ENCODE assay signal across 8 mouse cellular contexts in the genomic region with DNA sequence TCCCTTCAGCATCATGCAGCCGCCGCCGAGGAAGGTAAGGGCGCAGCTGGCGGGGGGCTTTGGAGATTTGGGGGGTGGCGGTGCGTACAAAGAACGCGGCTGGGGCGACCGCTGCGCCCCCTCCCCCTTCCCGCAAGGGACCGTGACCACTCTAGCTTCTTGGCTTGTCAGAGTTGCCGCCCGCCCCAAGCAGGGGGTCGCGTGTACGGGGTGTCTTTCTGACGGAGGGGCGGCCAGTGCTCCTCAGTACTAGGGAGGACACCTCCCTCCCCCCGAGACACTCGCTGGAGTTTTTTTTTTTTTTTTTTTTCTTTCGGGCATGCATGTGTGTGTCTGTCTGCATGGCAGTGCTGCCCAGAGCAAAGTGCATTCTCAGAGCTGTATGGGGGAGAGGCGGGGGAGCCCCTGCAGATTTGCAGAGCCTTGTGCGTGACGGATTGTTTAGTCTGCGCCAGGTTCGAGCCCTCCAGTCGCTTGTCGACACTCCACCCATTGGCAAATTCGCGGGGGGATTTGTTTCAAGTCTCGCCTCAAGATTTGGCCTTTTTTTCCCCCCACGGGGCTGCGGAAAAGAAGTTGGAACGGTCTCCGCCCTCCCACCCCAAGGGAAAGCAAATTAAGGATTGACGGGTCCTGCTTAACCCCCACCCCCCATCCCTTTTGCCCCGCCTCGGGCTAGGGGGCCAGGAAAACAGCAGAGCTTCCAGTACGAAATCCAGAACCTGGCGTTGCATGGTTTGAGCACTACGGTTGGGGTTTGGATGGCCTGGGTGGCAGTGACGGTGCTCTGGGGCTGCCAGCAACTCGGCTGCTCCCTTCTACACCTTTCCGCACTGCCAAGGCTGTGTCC. TPM values are rescaled to one million over a fixed set of nuclear protein-coding genes. Genes with fewer than 3 reads are reported as not detected.
DNase-seq lines count a peak whose midpoint lies in the region; ATAC-seq and TF ChIP-seq lines count a peak whose summit lies in the region.

No protein-coding gene starts in this region.

- ATAC-seq in erythroid progenitor cell, adult 5-6 weeks (replicated peaks; ENCODE audit: low FRiP score, poor library complexity, severe bottlenecking) = 0 out of 2 replicates have a peak, but pooled peaks have one; percentile 2
- peak; percentile 12 for ATAC-seq in hindbrain, embryonic 14.5 days (ENCODE audit: low FRiP score)
- peak; percentile 12 for ATAC-seq in limb, embryonic 13.5 days (ENCODE audit: low FRiP score, low read depth)
- ATAC-seq in midbrain, embryonic 14.5 days (ENCODE audit: low FRiP score, low TSS enrichment) = peak; percentile 36

- WGBS in hindbrain, embryonic 14.5 days = under 1% methylated on average over 46 of the region's 47 CpGs
- under 1% methylated on average over 43 of the region's 47 CpGs for WGBS in limb, embryonic 13.5 days
- WGBS in midbrain, embryonic 14.5 days = under 1% methylated on average over 47 of the region's 47 CpGs

- H3K4me1 ChIP-seq in bone marrow macrophage, adult 2 months (ENCODE audit: control insufficient read depth, insufficient read depth, low read length) = peaks cover 26% of the 10 kb centered on the region
- H3K4me1 ChIP-seq in hindbrain, embryonic 14.5 days (replicated peaks; ENCODE audit: control insufficient read depth, insufficient read depth, low read length) = peaks cover 17% of the 10 kb centered on the region
- peaks cover 21% of the 10 kb centered on the region for H3K4me1 ChIP-seq in limb, embryonic 13.5 days
- H3K4me1 ChIP-seq in midbrain, embryonic 14.5 days (ENCODE audit: control insufficient read depth, insufficient read depth, low read length) = peaks cover 16% of the 10 kb centered on the region

- no peak for TF ChIP-seq POLR2A in bone marrow macrophage, adult 2 months (IDR thresholded peaks at IDR 0.05; ENCODE audit: borderline replicate concordance, low read depth, low read length)

- no peak for TF ChIP-seq CTCF in layer of hippocampus, adult 2 months (conservative IDR thresholded peaks at IDR 0.05)
- TF ChIP-seq CTCF in bone marrow macrophage, adult 2 months (IDR thresholded peaks at IDR 0.05; ENCODE audit: low read depth, low read length) = no peak

- peak overlapping the region; percentile 95 for H3K9ac ChIP-seq in hindbrain, embryonic 14.5 days
- peak overlapping the region; percentile 90 for H3K9ac ChIP-seq in limb, embryonic 13.5 days
- peak overlapping the region; percentile 92 for H3K9ac ChIP-seq in midbrain, embryonic 14.5 days (replicated peaks; ENCODE audit: low read length)

- H3K27ac ChIP-seq in layer of hippocampus, adult 2 months = peak overlapping the region; percentile 94
- peak overlapping the region; percentile 85 for H3K27ac ChIP-seq in bone marrow macrophage, adult 2 months (ENCODE audit: insufficient read depth, low read depth, low read length)
- H3K27ac ChIP-seq in hindbrain, embryonic 14.5 days = peak overlapping the region; percentile 100
- peak overlapping the region; percentile 98 for H3K27ac ChIP-seq in limb, embryonic 13.5 days
- H3K27ac ChIP-seq in midbrain, embryonic 14.5 days (replicated peaks; ENCODE audit: low read depth, low read length) = peak overlapping the region; percentile 99

- peak overlapping the region; percentile 70 for H3K4me2 ChIP-seq in hindbrain, embryonic 14.5 days (replicated peaks)
- peak overlapping the region; percentile 89 for H3K4me2 ChIP-seq in limb, embryonic 13.5 days (replicated peaks)
- H3K4me2 ChIP-seq in midbrain, embryonic 14.5 days (ENCODE audit: low read length) = peak overlapping the region; percentile 88

- H3K9me3 ChIP-seq in hindbrain, embryonic 14.5 days (ENCODE audit: control insufficient read depth, low read length) = no peaks in the 10 kb centered on the region
- H3K9me3 ChIP-seq in limb, embryonic 13.5 days = no peaks in the 10 kb centered on the region
- no peaks in the 10 kb centered on the region for H3K9me3 ChIP-seq in midbrain, embryonic 14.5 days (ENCODE audit: control insufficient read depth, low read length)

- DNase-seq in layer of hippocampus, adult 2 months (ENCODE audit: low spot score in 2 of 2) = peak; percentile 13 to 14
- DNase-seq in layer of hippocampus, postnatal 36 days = no peak
- peak; percentile 53 for DNase-seq in hindbrain, embryonic 14.5 days (ENCODE audit: low spot score)
- DNase-seq in midbrain, embryonic 14.5 days = peak; percentile 74
- DNase-seq in thymus, postnatal 10 days (ENCODE audit: low spot score in 2 of 2) = peak; percentile 25 to 56

- H3K36me3 ChIP-seq in hindbrain, embryonic 14.5 days (replicated peaks; ENCODE audit: control insufficient read depth, insufficient read depth) = peaks cover 22% of the 10 kb centered on the region
- H3K36me3 ChIP-seq in limb, embryonic 13.5 days = peaks cover 21% of the 10 kb centered on the region
- H3K36me3 ChIP-seq in midbrain, embryonic 14.5 days (ENCODE audit: control insufficient read depth, insufficient read depth, low read length) = peaks cover 15% of the 10 kb centered on the region

- no peaks in the 10 kb centered on the region for H3K27me3 ChIP-seq in hindbrain, embryonic 14.5 days (ENCODE audit: control insufficient read depth, insufficient read depth, low read length)
- no peaks in the 10 kb centered on the region for H3K27me3 ChIP-seq in limb, embryonic 13.5 days
- H3K27me3 ChIP-seq in midbrain, embryonic 14.5 days (ENCODE audit: control insufficient read depth, insufficient read depth, low read length) = no peaks in the 10 kb centered on the region

- H3K4me3 ChIP-seq in layer of hippocampus, adult 2 months = peak overlapping the region; percentile 94
- H3K4me3 ChIP-seq in bone marrow macrophage, adult 2 months (ENCODE audit: insufficient read depth, low read length) = peak overlapping the region; percentile 92
- peak overlapping the region; percentile 80 for H3K4me3 ChIP-seq in hindbrain, embryonic 14.5 days (replicated peaks; ENCODE audit: low read length)
- peak overlapping the region; percentile 86 for H3K4me3 ChIP-seq in limb, embryonic 13.5 days
- peak overlapping the region; percentile 83 for H3K4me3 ChIP-seq in midbrain, embryonic 14.5 days (replicated peaks; ENCODE audit: low read depth, low read length)

RNA-seq across cellular contexts. Expression of a gene that starts 16.6 kb away (rescaled TPM):
- total RNA-seq in layer of hippocampus, adult 2 months (2021) = 10 to 100 TPM; 38.5 to 41.2 TPM
- 10 to 100 TPM; 39.2 to 40.5 TPM for total RNA-seq in layer of hippocampus, postnatal 36 days (2021)
- polyA plus RNA-seq in bone marrow macrophage, adult 2 months (2012; ENCODE audit: insufficient read depth, insufficient read length, missing spikeins) = 51.2 and 53.0 TPM in 2 replicates
- total RNA-seq in erythroid progenitor cell, adult 5-6 weeks (2015; ENCODE audit: low replicate concordance) = 5.4 and 11.7 TPM in 2 replicates
- 7.2 and 13.8 TPM in 2 replicates for total RNA-seq in erythroid progenitor cell, adult 5-6 weeks (2017; ENCODE audit: low replicate concordance)
- 48.2 and 51.5 TPM in 2 replicates for polyA plus RNA-seq in hindbrain, embryonic 14.5 days (2014; fragmentation: Nextera tagmentation; extraction: Ambion mirVana)
- polyA plus RNA-seq in limb, embryonic 13.5 days (2015; fragmentation: Nextera tagmentation; extraction: Ambion mirVana) = 26.0 and 27.1 TPM in 2 replicates
- 38.6 and 50.5 TPM in 2 replicates for polyA plus RNA-seq in midbrain, embryonic 14.5 days (2014; fragmentation: Nextera tagmentation; extraction: Ambion mirVana)

Comparison
In these comparisons a context has a peak if more than half of its experiments do, and no peak if none do; other contexts are left out.
1. DNase-seq: peak in layer of hippocampus, adult 2 months (2 of 2), hindbrain, embryonic 14.5 days (single experiment), midbrain, embryonic 14.5 days (single experiment) and thymus, postnatal 10 days (2 of 2); none in layer of hippocampus, postnatal 36 days (0 of 2).
2. Peak in every context shown above with its lines, with median percentiles within 50 percentile points of each other: H3K27ac ChIP-seq, H3K4me3 ChIP-seq, ATAC-seq, H3K4me2 ChIP-seq and H3K9ac ChIP-seq.